Mouse (Mus musculus) heart, postnatal 36 days (tissue): ENCODE measurements at regions not wholly inside any gene's neighbourhood (a gene's known extent, or its start where the extent isn't known, plus 50 kb on each side); places are given as distances from the start of the nearest gene placed in this dataset.

Experiments used
- microRNA-seq, 2 experiments: library from miRNA; unstranded; fragments of <30 nt; microRNA quantifications; one replicate each; pipeline ENCODE4 v1.2.0; 2021; ENCODE audit warnings: borderline number of aligned reads in 2 of 2

Small RNA genes lying in the stretch of these regions (microRNA-seq; reads per million reads assigned to microRNA genes)
- 0 reads per million in 2 experiments for gene Mir124a-2
